Mouse (Mus musculus) testis, adult 2 months (tissue): ENCODE measurements around the gene Dnajb4. TPM values are rescaled to one million over a fixed set of nuclear protein-coding genes. Genes with fewer than 3 reads are reported as not detected.
"Not testable (repeated sequence)": the region's sequence is repeated elsewhere in the genome, so short reads cannot be mapped to it uniquely, and the experiment has no call there.

Experiments
- H3K27ac ChIP-seq: fragments of 200-500 bp; 2 replicates; pipeline ENCODE4 v1.5.1; 2012; ENCODE audit warnings: low read depth, low read length; ENCODE audit not compliant: control insufficient read depth, insufficient read depth
- H3K27me3 ChIP-seq: fragments of 200-500 bp; 2 replicates; pipeline ENCODE4 v1.6.1; 2012; ENCODE audit warnings: mild to moderate bottlenecking, low read length, moderate library complexity; ENCODE audit not compliant: control insufficient read depth, insufficient read depth
- H3K36me3 ChIP-seq: fragments of 200-500 bp; 2 replicates; pipeline ENCODE4 v1.6.1; 2012; ENCODE audit warnings: mild to moderate bottlenecking, low read length; ENCODE audit not compliant: control insufficient read depth, insufficient read depth
- H3K4me1 ChIP-seq: fragments of 200-500 bp; 2 replicates; pipeline ENCODE4 v1.6.1; 2012; ENCODE audit warnings: low read length; ENCODE audit not compliant: control insufficient read depth, insufficient read depth
- H3K4me3 ChIP-seq: fragments of 200-500 bp; 2 replicates; pipeline ENCODE4 v1.5.1; 2012; ENCODE audit warnings: low read depth, mild to moderate bottlenecking, low read length, moderate library complexity, mixed read lengths; ENCODE audit not compliant: control insufficient read depth
- CTCF ChIP-seq: fragments of 200-500 bp; IDR thresholded peaks from 2 replicates; pipeline ENCODE4 v1.5.1; 2012; ENCODE audit warnings: low read depth, mild to moderate bottlenecking, inconsistent platforms, low read length, moderate library complexity; ENCODE audit not compliant: control insufficient read depth, insufficient read depth, insufficient replicate concordance
- POLR2A ChIP-seq: fragments of 200-500 bp; IDR thresholded peaks from 2 replicates; pipeline ENCODE4 v1.6.1; 2012; ENCODE audit warnings: low read depth, mild to moderate bottlenecking, inconsistent platforms, low read length, moderate library complexity; ENCODE audit not compliant: control insufficient read depth
- polyA plus RNA-seq: library from polyadenylated mRNA; depleted of rRNA; stranded (reverse); fragments of >200 nt; gene quantifications from 2 replicates; pipeline ENCODE4 v1.2.3, GENCODE M21; 2012; rRNA removed

The Dnajb4 gene
- 72.6 and 94.4 TPM in 2 replicates for polyA plus RNA-seq

DNA sequence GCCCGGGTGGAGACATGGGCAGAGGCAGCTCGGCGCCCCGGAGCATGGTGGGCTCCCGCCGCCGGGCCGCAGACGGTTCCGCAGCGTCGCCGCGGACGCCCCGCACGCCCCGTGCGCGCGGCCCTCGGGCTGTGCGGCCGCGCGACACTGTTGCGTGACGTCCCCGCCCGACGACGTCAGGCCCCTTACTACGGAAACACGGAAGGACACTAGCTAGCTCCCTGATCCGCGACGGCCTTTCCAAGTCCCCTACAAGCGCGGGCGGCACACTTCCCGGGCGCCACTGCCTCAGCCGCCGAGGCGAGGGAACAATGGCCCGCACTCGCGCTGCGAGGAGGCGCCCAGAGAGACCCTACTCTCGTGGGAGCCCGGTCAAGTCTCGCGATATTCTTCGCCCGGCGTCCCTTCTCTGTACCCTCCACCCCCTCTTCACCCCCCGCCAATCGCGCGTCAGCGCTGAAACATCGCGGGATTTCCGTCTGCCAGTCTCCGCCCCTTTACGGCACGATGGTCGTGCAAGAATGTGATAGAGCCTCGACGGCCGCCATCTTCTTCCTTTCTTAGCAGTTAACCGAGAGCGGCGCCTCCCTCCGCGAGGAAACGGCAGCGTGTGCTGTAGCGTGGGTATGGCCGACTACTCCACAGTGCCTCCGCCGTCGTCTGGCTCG lies at the start of gene Dnajb4, which contains the start of gene Fubp1:
Gene Dnajb4 (minus strand): TSS at position 336 of the 668 bp plus-strand sequence.
Gene Fubp1 (plus strand): TSS at position 456 of the 668 bp plus-strand sequence.
- no peaks in the 10 kb centered on the region for H3K27me3 ChIP-seq
- H3K27ac ChIP-seq, result peak within 1 kb of the TSS; percentile 96
- H3K36me3 ChIP-seq, result no peaks in the 10 kb centered on the region; the same call in 1 of the 2 replicates
- peaks cover 2% of the 10 kb centered on the region; the same call in 1 of the 2 replicates for H3K4me1 ChIP-seq
- H3K4me3 ChIP-seq, result peak within 1 kb of the TSS; percentile 94
- peak; percentile 97 for TF ChIP-seq POLR2A
- TF ChIP-seq CTCF, result no peak

DNA sequence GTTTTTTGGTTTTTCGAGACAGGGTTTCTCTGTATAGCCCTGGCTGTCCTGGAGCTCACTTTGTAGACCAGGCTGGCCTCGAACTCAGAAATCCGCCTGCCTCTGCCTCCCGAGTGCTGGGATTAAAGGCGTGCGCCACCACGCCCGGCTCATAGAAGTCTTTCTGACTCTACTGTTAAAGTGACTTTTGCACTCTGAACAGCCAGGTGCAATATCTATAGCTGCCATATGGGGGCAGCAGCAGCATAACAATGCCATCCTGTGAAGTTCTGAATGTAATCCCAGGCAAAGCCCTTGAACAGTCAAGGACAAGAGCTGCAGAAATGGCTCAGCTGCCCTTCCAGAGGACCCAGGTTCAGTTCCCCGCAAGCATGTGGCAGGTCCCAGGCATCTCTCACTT lies 49.3 kb upstream of the Dnajb4 start:
- TF ChIP-seq CTCF, result peak; percentile 13; the same call in 1 of the 2 replicates
- H3K27me3 ChIP-seq, H3K4me3 ChIP-seq, H3K27ac ChIP-seq, H3K4me1 ChIP-seq, H3K36me3 ChIP-seq: not testable (repeated sequence)

DNA sequence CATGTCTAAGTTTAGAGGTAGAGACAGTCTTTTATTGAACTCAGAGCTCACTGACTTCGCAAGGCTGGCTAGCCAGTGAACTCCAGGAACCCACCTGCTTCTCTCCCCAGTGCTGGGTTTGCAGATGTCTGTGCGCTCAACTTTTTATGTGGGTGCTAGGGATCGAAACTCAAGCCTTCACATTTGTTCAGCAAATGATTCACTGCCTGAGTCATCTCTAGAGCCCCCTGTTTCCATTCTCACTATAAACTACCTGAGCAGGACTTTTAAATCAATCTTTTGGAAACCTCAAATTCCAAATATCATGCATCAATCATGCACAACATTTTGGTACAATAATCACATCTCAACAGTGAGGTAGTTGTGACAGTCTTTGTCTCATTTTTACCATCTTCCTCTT lies 47.4 kb upstream of the Dnajb4 start:
- Histone ChIP-seq H3K4me3 (no peak overlapping the region), H3K4me1 (no peaks in the 10 kb centered on the region), H3K36me3 (no peaks in the 10 kb centered on the region), H3K27ac (no peak overlapping the region), H3K27me3 (no peaks in the 10 kb centered on the region)
- TF ChIP-seq POLR2A (no peak), CTCF (no peak)

DNA sequence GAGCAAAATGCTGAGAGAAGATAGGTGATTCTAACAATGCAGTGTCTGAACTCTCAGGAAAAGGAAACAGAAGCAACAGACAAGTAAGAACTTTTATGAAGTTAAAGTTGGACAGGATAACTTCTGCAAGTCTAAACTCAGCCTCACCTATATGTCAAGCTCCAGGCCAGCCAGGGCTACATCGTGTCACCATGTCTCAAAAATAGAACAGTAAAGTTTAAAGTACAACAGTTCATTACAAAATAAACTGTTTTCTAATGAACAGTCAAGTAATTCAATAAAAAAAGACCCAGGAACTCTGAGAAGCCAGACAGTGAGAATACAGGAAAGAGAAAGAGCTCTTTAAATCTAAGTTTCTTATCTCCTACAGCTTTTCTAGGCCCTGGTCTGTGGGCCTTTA lies 40.4 kb upstream of the Dnajb4 start:
- H3K4me3 ChIP-seq, result no peak overlapping the region
- H3K27me3 ChIP-seq, result no peaks in the 10 kb centered on the region
- TF ChIP-seq POLR2A (no peak), CTCF (no peak)
- H3K4me1 ChIP-seq, result no peaks in the 10 kb centered on the region
- H3K27ac ChIP-seq, result no peak overlapping the region
- H3K36me3 ChIP-seq, result no peaks in the 10 kb centered on the region; the same call in 1 of the 2 replicates

DNA sequence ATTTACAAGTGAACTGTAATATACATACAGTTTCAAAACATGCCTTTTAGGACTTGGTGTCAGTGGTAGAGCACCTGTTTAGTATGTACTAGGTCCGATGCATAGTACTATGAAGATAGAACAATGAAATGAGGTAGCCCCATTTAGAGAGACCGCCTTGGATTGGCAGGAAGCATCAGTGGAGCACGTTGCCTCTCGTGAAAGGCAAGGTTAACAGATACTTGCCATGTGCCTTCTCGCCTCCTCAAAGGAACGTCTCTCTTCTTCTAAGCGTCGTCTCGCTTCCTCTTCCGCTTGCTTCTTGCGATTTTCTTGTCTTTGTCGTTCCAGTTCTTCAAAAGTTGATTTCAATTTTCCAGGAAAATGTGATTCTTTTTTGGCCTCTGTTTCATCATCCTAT lies 37.6 kb upstream of the Dnajb4 start:
- Histone ChIP-seq H3K27me3 (no peaks in the 10 kb centered on the region), H3K36me3 (no peaks in the 10 kb centered on the region; the same call in 1 of the 2 replicates), H3K27ac (no peak overlapping the region), H3K4me1 (no peaks in the 10 kb centered on the region), H3K4me3 (no peak overlapping the region)
- TF ChIP-seq CTCF (no peak), POLR2A (no peak)

DNA sequence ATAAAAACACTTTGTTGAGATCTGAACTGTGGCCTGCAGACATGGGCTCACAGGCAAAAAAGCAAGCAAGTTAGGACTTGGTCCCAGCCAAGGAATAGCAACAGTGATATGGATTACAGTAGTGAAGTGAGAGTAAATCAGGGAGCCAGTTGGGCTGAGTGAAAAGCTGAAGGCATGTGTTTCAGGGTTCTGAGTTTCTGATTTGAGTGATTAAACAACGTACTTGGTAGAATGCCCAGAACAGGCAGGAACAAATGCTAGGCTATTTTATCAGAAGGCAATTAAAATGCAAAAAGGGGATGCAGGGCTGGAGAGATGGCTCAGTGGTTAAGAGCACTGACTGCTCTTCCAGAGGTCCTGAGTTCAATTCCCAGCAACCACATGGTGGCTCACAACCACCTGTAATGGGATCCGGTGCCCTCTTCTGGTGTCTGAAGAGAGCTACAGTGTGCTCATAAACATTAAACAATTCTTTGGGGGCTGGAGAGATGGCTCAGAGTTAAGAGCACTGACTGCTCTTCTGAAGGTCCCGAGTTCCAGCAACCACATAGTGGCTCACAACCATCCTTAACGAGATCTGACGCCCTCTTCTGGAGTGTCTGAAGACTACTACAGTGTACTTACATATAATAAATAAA lies 35.3 kb upstream of the Dnajb4 start:
- Histone ChIP-seq H3K4me3 (no peak overlapping the region), H3K4me1 (no peaks in the 10 kb centered on the region), H3K36me3 (no peaks in the 10 kb centered on the region), H3K27ac (no peak overlapping the region), H3K27me3 (no peaks in the 10 kb centered on the region)
- no peak for TF ChIP-seq CTCF
- no peak for TF ChIP-seq POLR2A

DNA sequence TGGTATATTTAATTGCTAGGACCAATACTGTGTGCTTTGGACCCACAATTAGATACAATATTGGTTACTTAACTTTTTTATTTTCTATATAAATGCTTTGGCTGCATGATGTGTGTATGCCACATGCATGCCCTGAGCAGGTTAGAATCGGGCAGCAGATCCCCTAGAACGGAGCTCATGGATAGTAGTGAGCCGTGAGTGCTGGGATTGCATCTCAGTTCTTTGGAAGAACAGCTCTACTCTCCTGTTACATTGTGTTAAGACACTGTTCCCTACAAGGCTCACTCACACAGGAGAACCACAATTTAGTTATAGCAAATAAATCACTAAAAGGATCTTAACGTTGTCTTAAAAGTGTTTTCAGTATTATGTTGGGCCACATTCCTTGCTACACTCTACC lies 33.2 kb upstream of the Dnajb4 start:
- H3K27ac ChIP-seq, result no peak overlapping the region
- TF ChIP-seq POLR2A (no peak), CTCF (no peak)
- no peak overlapping the region for H3K4me3 ChIP-seq
- H3K27me3 ChIP-seq, result no peaks in the 10 kb centered on the region
- no peaks in the 10 kb centered on the region for H3K4me1 ChIP-seq
- H3K36me3 ChIP-seq, result no peaks in the 10 kb centered on the region
